Mouse (Mus musculus): Measurements from ENCODE around the gene Ankef1.

DNA sequence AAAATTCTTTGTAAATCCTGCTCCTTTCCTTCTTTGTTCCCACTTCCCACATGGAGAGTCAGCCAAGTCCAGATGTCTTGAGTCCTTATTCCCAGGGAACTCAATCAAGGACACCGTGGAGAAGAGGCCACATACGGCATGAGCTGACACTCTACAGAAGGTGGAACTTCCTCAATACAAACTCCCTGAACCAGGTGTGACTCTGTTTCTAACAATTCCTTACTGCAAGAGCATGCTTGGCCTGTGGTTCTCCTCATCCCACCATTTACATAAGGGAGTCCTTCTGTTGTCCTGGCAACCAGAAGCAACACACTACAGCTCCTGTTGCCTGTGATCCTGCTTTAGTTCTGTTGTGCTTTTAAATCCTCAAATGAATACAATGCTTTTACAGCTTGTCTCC is 13.8 kb downstream of the Ankef1 start:
- TF ChIP-seq GATA1 (IDR thresholded peaks at IDR 0.05; ENCODE audit: borderline replicate concordance, low read length) (no peak), FLI1 (IDR thresholded peaks at IDR 0.05; ENCODE audit: low read length) (no peak)

Data from megakaryocyte, embryonic 14.5 days (primary cell).